In the genomic region with DNA sequence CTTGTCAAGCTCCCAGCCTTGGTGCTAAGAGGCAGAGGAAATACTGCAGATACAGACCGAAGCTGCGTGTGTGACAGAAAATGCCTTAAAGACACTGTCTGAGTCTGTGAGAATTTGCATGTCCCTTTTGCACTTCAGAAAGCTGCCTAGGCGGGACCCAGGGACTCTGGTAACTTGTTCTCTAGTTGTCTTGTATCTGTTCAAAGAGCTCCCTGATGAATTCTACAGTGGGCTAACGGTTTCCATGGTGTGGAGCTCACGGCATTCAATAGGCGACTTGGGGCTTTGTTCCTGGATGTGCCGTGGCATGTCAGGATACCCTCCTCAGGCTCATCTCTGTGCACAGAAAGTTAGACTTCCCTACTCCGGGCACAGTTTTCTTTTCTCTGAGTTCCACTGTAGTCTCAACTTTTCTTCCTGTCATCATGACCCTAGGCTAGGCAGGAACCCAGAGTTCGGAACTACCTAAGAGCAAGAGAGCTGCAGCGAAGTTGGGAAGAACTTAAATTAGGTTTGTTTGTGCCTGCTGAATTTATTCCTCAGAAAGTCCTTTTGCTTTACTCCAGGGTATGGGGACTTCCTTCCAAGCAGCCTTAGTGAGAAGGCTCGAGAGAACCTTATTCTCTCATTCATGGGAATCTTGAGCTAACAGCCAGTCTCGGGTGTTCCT, we compare ENCODE assay signal across 8 mouse cellular contexts.
A peak's percentile ranks its signal among the peaks of the same experiment; 100 is the strongest.
DNase-seq lines count a peak whose midpoint lies in the region; ATAC-seq and TF ChIP-seq lines count a peak whose summit lies in the region.

No protein-coding gene starts in this region.

- peak overlapping the region; percentile 96 for H3K27ac ChIP-seq in lung, postnatal 0 days (ENCODE audit: low read length)
- H3K27ac ChIP-seq in forebrain, embryonic 12.5 days, result peak overlapping the region; percentile 59
- H3K27ac ChIP-seq in limb, embryonic 15.5 days, result peak overlapping the region; percentile 88
- peak overlapping the region; percentile 89 for H3K27ac ChIP-seq in stomach, embryonic 15.5 days

- H3K4me1 ChIP-seq in lung, postnatal 0 days (ENCODE audit: insufficient read depth, low read depth, low read length), result peaks cover 22% of the 10 kb centered on the region
- peaks cover 35% of the 10 kb centered on the region for H3K4me1 ChIP-seq in forebrain, embryonic 12.5 days
- peaks cover 44% of the 10 kb centered on the region for H3K4me1 ChIP-seq in limb, embryonic 15.5 days
- H3K4me1 ChIP-seq in stomach, embryonic 15.5 days, result peaks cover 14% of the 10 kb centered on the region

- H3K9ac ChIP-seq in lung, postnatal 0 days (replicated peaks; ENCODE audit: low read depth), result peak overlapping the region; percentile 63
- peak overlapping the region; percentile 22; the same call in 1 of the 2 replicates for H3K9ac ChIP-seq in forebrain, embryonic 12.5 days
- peak overlapping the region; percentile 26; the same call in 1 of the 2 replicates for H3K9ac ChIP-seq in limb, embryonic 15.5 days
- peak overlapping the region; percentile 45 for H3K9ac ChIP-seq in stomach, embryonic 15.5 days

- TF ChIP-seq EP300 in lung, postnatal 0 days (IDR thresholded peaks at IDR 0.05), result no peak

- no peak for TF ChIP-seq CTCF in lung, postnatal 0 days (IDR thresholded peaks at IDR 0.05)

- H3K4me2 ChIP-seq in lung, postnatal 0 days (replicated peaks; ENCODE audit: low read depth, low read length), result peak overlapping the region; percentile 66
- H3K4me2 ChIP-seq in forebrain, embryonic 12.5 days, result peak overlapping the region; percentile 45
- H3K4me2 ChIP-seq in limb, embryonic 15.5 days, result peak overlapping the region; percentile 40
- peak overlapping the region; percentile 44 for H3K4me2 ChIP-seq in stomach, embryonic 15.5 days

- no peaks in the 10 kb centered on the region for H3K9me3 ChIP-seq in lung, postnatal 0 days (ENCODE audit: low read length)
- no peaks in the 10 kb centered on the region for H3K9me3 ChIP-seq in forebrain, embryonic 12.5 days
- H3K9me3 ChIP-seq in limb, embryonic 15.5 days, result no peaks in the 10 kb centered on the region
- H3K9me3 ChIP-seq in stomach, embryonic 15.5 days, result no peaks in the 10 kb centered on the region

- no peak for ATAC-seq in lung, postnatal 0 days
- peak; percentile 39; the same call in 1 of the 2 replicates for ATAC-seq in forebrain, embryonic 12.5 days (ENCODE audit: low FRiP score)
- no peak for ATAC-seq in limb, embryonic 15.5 days (ENCODE audit: insufficient number of reproducible peaks, low FRiP score, low TSS enrichment, low read depth)
- ATAC-seq in stomach, embryonic 15.5 days (ENCODE audit: insufficient read depth, low FRiP score, low read depth), result no peak
- no peak for ATAC-seq in megakaryocyte-erythroid progenitor cell, adult 5-6 weeks (replicated peaks; ENCODE audit: low FRiP score, low TSS enrichment, poor library complexity, severe bottlenecking)

- H3K36me3 ChIP-seq in lung, postnatal 0 days (ENCODE audit: insufficient read depth, low read length), result peaks cover 7% of the 10 kb centered on the region; the same call in 1 of the 2 replicates
- H3K36me3 ChIP-seq in forebrain, embryonic 12.5 days (replicated peaks), result no peaks in the 10 kb centered on the region
- 0 out of 2 replicates have a peak, but pooled peaks cover 2% of the 10 kb centered on the region for H3K36me3 ChIP-seq in limb, embryonic 15.5 days
- no peaks in the 10 kb centered on the region for H3K36me3 ChIP-seq in stomach, embryonic 15.5 days

- no peaks in the 10 kb centered on the region for H3K27me3 ChIP-seq in lung, postnatal 0 days (replicated peaks; ENCODE audit: insufficient read depth, low read length)
- H3K27me3 ChIP-seq in forebrain, embryonic 12.5 days, result no peaks in the 10 kb centered on the region
- H3K27me3 ChIP-seq in limb, embryonic 15.5 days, result no peaks in the 10 kb centered on the region
- H3K27me3 ChIP-seq in stomach, embryonic 15.5 days (replicated peaks), result no peaks in the 10 kb centered on the region

- WGBS in lung, postnatal 0 days, result 14% methylated on average over 12 of the region's 12 CpGs
- 18% methylated on average over 12 of the region's 12 CpGs for WGBS in forebrain, embryonic 12.5 days
- 16% methylated on average over 12 of the region's 12 CpGs for WGBS in limb, embryonic 15.5 days
- WGBS in stomach, embryonic 15.5 days, result 34% methylated on average over 12 of the region's 12 CpGs

- DNase-seq in lung, postnatal 0 days (ENCODE audit: low spot score), result no peak
- no peak for DNase-seq in lung, postnatal 25 days (ENCODE audit: low spot score)
- DNase-seq in adrenal gland, postnatal 36 days, result no peak
- no peak for DNase-seq in thymus, postnatal 25 days

- peak overlapping the region; percentile 48 for H3K4me3 ChIP-seq in lung, postnatal 0 days (ENCODE audit: low read depth, low read length)
- H3K4me3 ChIP-seq in forebrain, embryonic 12.5 days (replicated peaks), result peak overlapping the region; percentile 28
- peak overlapping the region; percentile 35 for H3K4me3 ChIP-seq in limb, embryonic 15.5 days
- peak overlapping the region; percentile 39 for H3K4me3 ChIP-seq in stomach, embryonic 15.5 days (replicated peaks)
